Mouse (Mus musculus) heart, adult 2 months (tissue): ENCODE data around the gene Slc25a19.
A peak's percentile ranks its signal among the peaks of the same experiment; 100 is the strongest.

Experiments used
- CTCF ChIP-seq: fragments of 200-600 bp; IDR thresholded peaks from 2 replicates; pipeline ENCODE4 v1.8.1; 2022; ENCODE audit warnings: antibody characterized with exemption, mild to moderate bottlenecking, moderate library complexity
- EP300 ChIP-seq: fragments of 200-500 bp; IDR thresholded peaks from 2 replicates; pipeline ENCODE4 v1.6.1; 2011; ENCODE audit warnings: low read depth, low read length, control low read depth; ENCODE audit not compliant: insufficient read depth
- POLR2A ChIP-seq: fragments of 200-500 bp; IDR thresholded peaks from 2 replicates; pipeline ENCODE4 v1.6.1; 2011; ENCODE audit warnings: mild to moderate bottlenecking, low read depth, low read length, control low read depth; ENCODE audit not compliant: insufficient read depth

DNA sequence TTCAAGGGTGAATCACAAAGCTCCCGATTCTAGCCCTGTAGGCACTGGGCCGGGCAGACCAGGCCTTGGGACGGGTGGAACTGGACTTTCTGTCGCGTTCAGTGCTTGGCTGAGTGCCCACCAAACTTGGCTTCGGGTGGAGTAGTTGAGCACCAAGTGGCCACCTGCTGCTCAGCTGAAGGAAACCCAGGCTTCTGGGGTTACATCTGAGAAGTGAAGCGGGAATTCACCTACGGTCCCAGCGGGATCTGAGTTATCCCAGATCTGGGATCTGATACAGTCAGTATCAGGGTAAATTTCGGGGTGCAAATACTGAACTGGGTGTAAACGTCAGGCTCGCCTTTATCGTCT, 16.1 kb downstream of the Slc25a19 start:
- peak; percentile 40 for TF ChIP-seq CTCF
- no peak for TF ChIP-seq POLR2A
- no peak for TF ChIP-seq EP300
